In genomic region chr2:118315656-118316402, GRCm38 (mm10) we compare ENCODE assay signal across 21 mouse cellular contexts. TPM values are rescaled to one million over a fixed set of nuclear protein-coding genes. Genes with fewer than 3 reads are reported as not detected.
DNase-seq lines count a peak whose midpoint lies in the region; ATAC-seq lines count a peak whose summit lies in the region.
"Had no signal": no experiment of that assay in that cellular context is flagged by ENCODE, and none has a peak within 500 bp of the region (broad histone marks: within the 10 kb centered on the region; RNA-seq: fewer than 3 reads in every experiment).

No protein-coding gene starts in this region.

- no peak overlapping the region for H3K4me2 ChIP-seq in neural tube, embryonic 13.5 days
- H3K4me2 ChIP-seq: embryonic facial prominence, embryonic 12.5 days; forebrain, embryonic 13.5 days; forebrain, embryonic 15.5 days had no signal

- no peak for DNase-seq in neural tube, embryonic 10.5 days (ENCODE audit: extremely low spot score, low spot score)
- DNase-seq in A20 (ENCODE audit: low read depth, low spot score) = peak; percentile 6
- peak; percentile 65 for DNase-seq in splenic B cell, adult 2 months (ENCODE audit: low read depth, low spot score)
- DNase-seq in thymus, postnatal 0 days (ENCODE audit: low spot score) = no peak
- DNase-seq: adrenal gland, adult 8-10 months; adrenal gland, postnatal 14 days; adrenal gland, postnatal 36 days; cerebellum, adult 18-20 months; cerebellum, adult 8-10 months; cerebellum, adult 9-11 months; cerebellum, postnatal 14 days; cerebellum, postnatal 36 days; embryo, embryonic 11 days; forebrain, postnatal 0 days had no signal

- H3K4me1 ChIP-seq in neural tube, embryonic 13.5 days (replicated peaks) = peaks cover 23% of the 10 kb centered on the region
- H3K4me1 ChIP-seq: embryonic facial prominence, embryonic 12.5 days had no signal

- H3K9ac ChIP-seq in neural tube, embryonic 13.5 days = no peak overlapping the region
- H3K9ac ChIP-seq: embryonic facial prominence, embryonic 12.5 days; forebrain, embryonic 13.5 days; forebrain, embryonic 15.5 days; forebrain, postnatal 0 days had no signal

- WGBS in neural tube, embryonic 13.5 days = 71% methylated on average over 12 of the region's 12 CpGs

- peak overlapping the region; percentile 57; the same call in 1 of the 2 replicates for H3K27ac ChIP-seq in neural tube, embryonic 13.5 days (replicated peaks)
- H3K27ac ChIP-seq: embryonic facial prominence, embryonic 12.5 days; forebrain, embryonic 13.5 days; forebrain, embryonic 15.5 days had no signal

- ATAC-seq in neural tube, embryonic 13.5 days (ENCODE audit: low read depth) = no peak
- ATAC-seq: activated CD4-positive, CD25-positive, alpha-beta regulatory T cell, adult 4 months; forebrain, embryonic 13.5 days; forebrain, embryonic 15.5 days; forebrain, postnatal 0 days; Patski had no signal

- no peaks in the 10 kb centered on the region for H3K27me3 ChIP-seq in neural tube, embryonic 13.5 days
- no peaks in the 10 kb centered on the region for H3K27me3 ChIP-seq in splenic B cell, adult 2 months (ENCODE audit: control insufficient read depth, insufficient read depth, low read length, poor library complexity, severe bottlenecking)
- H3K27me3 ChIP-seq: embryonic facial prominence, embryonic 12.5 days; forebrain, embryonic 13.5 days; forebrain, embryonic 15.5 days; Patski had no signal

- no peaks in the 10 kb centered on the region for H3K9me3 ChIP-seq in neural tube, embryonic 13.5 days
- H3K9me3 ChIP-seq: embryonic facial prominence, embryonic 12.5 days; forebrain, embryonic 13.5 days; forebrain, embryonic 15.5 days; G1E had no signal

- no peak overlapping the region for H3K4me3 ChIP-seq in neural tube, embryonic 13.5 days
- H3K4me3 ChIP-seq: embryonic facial prominence, embryonic 12.5 days; forebrain, embryonic 13.5 days; forebrain, embryonic 15.5 days had no signal

- H3K36me3 ChIP-seq in neural tube, embryonic 13.5 days = no peaks in the 10 kb centered on the region
- H3K36me3 ChIP-seq in splenic B cell, adult 2 months (ENCODE audit: control insufficient read depth, insufficient read depth, low read length, poor library complexity, severe bottlenecking) = no peaks in the 10 kb centered on the region
- H3K36me3 ChIP-seq: embryonic facial prominence, embryonic 12.5 days; forebrain, embryonic 15.5 days; G1E had no signal

RNA-seq across cellular contexts. Expression of gene Gpr176, which starts 57.4 kb away (rescaled TPM):
- 3.6 and 4.6 TPM in 2 replicates for polyA plus RNA-seq in neural tube, embryonic 13.5 days (2015; fragmentation: Nextera tagmentation; extraction: Ambion mirVana)
- 0.09 and 0.30 TPM in 2 replicates for polyA plus RNA-seq in thymus, postnatal 0 days (2015; fragmentation: Nextera tagmentation; extraction: Ambion mirVana)
- polyA plus RNA-seq: G1E had no signal

RNA-seq across cellular contexts. Expression of gene Fsip1, which starts 59.1 kb away (rescaled TPM):
- polyA plus RNA-seq in neural tube, embryonic 13.5 days (2015; fragmentation: Nextera tagmentation; extraction: Ambion mirVana) = 2.0 and 2.7 TPM in 2 replicates
- polyA plus RNA-seq in thymus, postnatal 0 days (2015; fragmentation: Nextera tagmentation; extraction: Ambion mirVana) = 0.93 and 1.4 TPM in 2 replicates
- polyA plus RNA-seq: activated CD4-positive, CD25-positive, alpha-beta regulatory T cell, adult 4 months; G1E had no signal

Comparison
In these comparisons a context has a peak if more than half of its experiments do, and no peak if none do; other contexts are left out.
1. DNase-seq: peak in A20 (single experiment) and splenic B cell, adult 2 months (single experiment); none in neural tube, embryonic 10.5 days (single experiment) and thymus, postnatal 0 days (single experiment).